Mouse (Mus musculus) thymus, adult 2 months (tissue): ENCODE data around the gene Atad5. TPM values are rescaled to one million over a fixed set of nuclear protein-coding genes. Genes with fewer than 3 reads are reported as not detected.

Experiments
- DNase-seq: peaks from one replicate; pipeline ENCODE4 v3.0.0; 2021
- H3K27ac ChIP-seq: fragments of 200-500 bp; 2 replicates; pipeline ENCODE4 v1.5.1; 2012; ENCODE audit warnings: low read length, control low read depth; ENCODE audit not compliant: control insufficient read depth, insufficient read depth
- H3K27me3 ChIP-seq: fragments of 200-500 bp; 2 replicates; pipeline ENCODE4 v1.6.1; 2012; ENCODE audit warnings: mild to moderate bottlenecking, low read length, moderate library complexity, mixed read lengths; ENCODE audit not compliant: control insufficient read depth, insufficient read depth
- H3K36me3 ChIP-seq: fragments of 200-500 bp; 2 replicates; pipeline ENCODE4 v1.6.1; 2012; ENCODE audit warnings: mild to moderate bottlenecking, low read length, moderate library complexity; ENCODE audit not compliant: control insufficient read depth, insufficient read depth
- H3K4me1 ChIP-seq: fragments of 200-500 bp; replicated peaks from 2 replicates; pipeline ENCODE4 v1.6.1; 2012; ENCODE audit warnings: low read length; ENCODE audit not compliant: control insufficient read depth, insufficient read depth
- H3K4me3 ChIP-seq: fragments of 200-500 bp; 2 replicates; pipeline ENCODE4 v1.5.1; 2012; ENCODE audit warnings: mild to moderate bottlenecking, low read length, control low read depth, moderate library complexity; ENCODE audit not compliant: control insufficient read depth, insufficient read depth
- CTCF ChIP-seq: fragments of 200-500 bp; IDR thresholded peaks from 2 replicates; pipeline ENCODE4 v1.5.1; 2012; ENCODE audit warnings: mild to moderate bottlenecking, control low read depth, low read length, moderate library complexity, borderline replicate concordance; ENCODE audit not compliant: control insufficient read depth, poor library complexity, insufficient read depth; ENCODE audit errors: extremely low read depth
- POLR2A ChIP-seq: fragments of 200-500 bp; IDR thresholded peaks from 2 replicates; pipeline ENCODE4 v1.6.1; 2012; ENCODE audit warnings: mild to moderate bottlenecking, low read length, control low read depth, moderate library complexity; ENCODE audit not compliant: control insufficient read depth, poor library complexity, insufficient read depth; ENCODE audit errors: extremely low read depth
- WGBS: fragments of 180-500 bp; shearing (Covaris S2); methylation state at CpG from one replicate; pipeline ENCODE4 v1.1.7; 2018; 5-methylcytosine and 5-hydroxymethylcytosine counted together
- polyA plus RNA-seq: library from polyadenylated mRNA; depleted of rRNA; stranded (reverse); fragments of >200 nt; gene quantifications from 2 replicates; pipeline ENCODE4 v1.2.3, GENCODE M21; 2012; rRNA removed

The Atad5 gene
- 3.6 and 5.1 TPM in 2 replicates for polyA plus RNA-seq

- peak; percentile 89 for DNase-seq
- H3K4me3 ChIP-seq: peak within 1 kb of the TSS; percentile 100
- H3K27me3 ChIP-seq: no peaks in the 10 kb centered on the region
- 0 out of 2 replicates have a peak, but pooled peaks have one; percentile 23 for TF ChIP-seq CTCF
- TF ChIP-seq POLR2A: peak; percentile 37; the same call in 1 of the 2 replicates
- H3K4me1 ChIP-seq: peaks cover 3% of the 10 kb centered on the region; the same call in 1 of the 2 replicates
- 3% methylated on average over 57 of the region's 57 CpGs for WGBS
- H3K27ac ChIP-seq: no peak within 1 kb of the TSS
- H3K36me3 ChIP-seq: no peaks in the 10 kb centered on the region; the same call in 1 of the 2 replicates
These were observed at the start of gene Atad5 for GRCm38 (mm10) chr11:80088917-80089816. Atad5 (plus strand) TSS chr11:80089400.

GRCm38 (mm10) chr11:80042615-80043418 lies 46.4 kb upstream of the Atad5 start:
- H3K27me3 ChIP-seq: no peaks in the 10 kb centered on the region
- peaks cover 13% of the 10 kb centered on the region for H3K36me3 ChIP-seq
- no peak overlapping the region for H3K27ac ChIP-seq
- TF ChIP-seq POLR2A (no peak), CTCF (no peak)
- H3K4me3 ChIP-seq: no peak overlapping the region
- peak; percentile 61 for DNase-seq
- no peaks in the 10 kb centered on the region for H3K4me1 ChIP-seq
- 57% methylated on average over 10 of the region's 10 CpGs for WGBS

- Histone ChIP-seq H3K4me3 (no peak overlapping the region), H3K27me3 (no peaks in the 10 kb centered on the region), H3K36me3 (peaks cover 19% of the 10 kb centered on the region), H3K4me1 (no peaks in the 10 kb centered on the region), H3K27ac (no peak overlapping the region)
- no peak for DNase-seq
- WGBS: 86% methylated on average over 8 of the region's 8 CpGs
- no peak for TF ChIP-seq POLR2A
- TF ChIP-seq CTCF: no peak
These were observed 45.8 kb upstream of the Atad5 start for GRCm38 (mm10) chr11:80043419-80043817.

GRCm38 (mm10) chr11:80046856-80047255 lies 42.3 kb upstream of the Atad5 start:
- WGBS: 93% methylated on average over 7 of the region's 7 CpGs
- TF ChIP-seq CTCF: no peak
- no peak for TF ChIP-seq POLR2A
- no peaks in the 10 kb centered on the region for H3K27me3 ChIP-seq
- H3K27ac ChIP-seq: no peak overlapping the region
- H3K36me3 ChIP-seq: peaks cover 37% of the 10 kb centered on the region
- H3K4me1 ChIP-seq: no peaks in the 10 kb centered on the region
- H3K4me3 ChIP-seq: no peak overlapping the region
- DNase-seq: no peak

- Histone ChIP-seq H3K27ac (no peak overlapping the region), H3K27me3 (no peaks in the 10 kb centered on the region), H3K36me3 (peaks cover 67% of the 10 kb centered on the region), H3K4me3 (no peak overlapping the region), H3K4me1 (no peaks in the 10 kb centered on the region)
- WGBS: 85% methylated on average over 2 of the region's 2 CpGs
- TF ChIP-seq POLR2A (no peak), CTCF (no peak)
- no peak for DNase-seq
These were observed 39.1 kb upstream of the Atad5 start for GRCm38 (mm10) chr11:80050088-80050487.

- H3K27ac ChIP-seq: no peak overlapping the region
- H3K36me3 ChIP-seq: peaks cover 81% of the 10 kb centered on the region
- H3K4me3 ChIP-seq: no peak overlapping the region
- 81% methylated on average over 7 of the region's 7 CpGs for WGBS
- H3K27me3 ChIP-seq: no peaks in the 10 kb centered on the region
- no peaks in the 10 kb centered on the region for H3K4me1 ChIP-seq
- TF ChIP-seq CTCF: no peak
- no peak for DNase-seq
These were observed 36.7 kb upstream of the Atad5 start for GRCm38 (mm10) chr11:80052456-80052855.
